In genomic region chr9:58055666-58056065, GRCm38 (mm10) we compare ENCODE assay signal across 17 mouse cellular contexts. TPM values are rescaled to one million over a fixed set of nuclear protein-coding genes. Genes with fewer than 3 reads are reported as not detected.
DNase-seq lines count a peak whose midpoint lies in the region; ATAC-seq and TF ChIP-seq lines count a peak whose summit lies in the region.
"Had no signal": no experiment of that assay in that cellular context is flagged by ENCODE, and none has a peak within 500 bp of the region (broad histone marks: within the 10 kb centered on the region; RNA-seq: fewer than 3 reads in every experiment).

No protein-coding gene starts in this region.

- TF ChIP-seq CTCF in brain, embryonic 14.5 days (IDR thresholded peaks at IDR 0.05; ENCODE audit: borderline replicate concordance, extremely low read depth, insufficient read depth, insufficient read length) = no peak
- TF ChIP-seq CTCF in hindbrain, postnatal 0 days (IDR thresholded peaks at IDR 0.05; ENCODE audit: low read depth) = no peak
- no peak for TF ChIP-seq CTCF in layer of hippocampus, adult 2 months (conservative IDR thresholded peaks at IDR 0.05)

- peaks cover 23% of the 10 kb centered on the region for H3K4me1 ChIP-seq in hindbrain, postnatal 0 days (ENCODE audit: insufficient read depth, low read length)

- DNase-seq in kidney, adult 18-20 months = peak; percentile 31
- DNase-seq in kidney, postnatal 4 days = no peak
- DNase-seq in MN1 (ENCODE audit: low spot score) = peak; percentile 45
- DNase-seq in brain, embryonic 14.5 days (ENCODE audit: low read depth) = peak; percentile 63
- no peak for DNase-seq in hindbrain, postnatal 0 days (ENCODE audit: low spot score)
- no peak for DNase-seq in layer of hippocampus, adult 2 months (ENCODE audit: low spot score in 2 of 2)
- DNase-seq in heart, adult 8-10 months (ENCODE audit: low spot score) = no peak
- DNase-seq: adrenal gland, postnatal 25 days; cerebellum, adult 9-11 months; layer of hippocampus, adult 9-11 months; lung, embryonic 14.5 days; spleen, adult 18-20 months had no signal

- H3K27ac ChIP-seq in hindbrain, postnatal 0 days = no peak overlapping the region
- no peak overlapping the region for H3K27ac ChIP-seq in layer of hippocampus, adult 2 months
- H3K27ac ChIP-seq: heart, embryonic 15.5 days; macrophage had no signal

- 0 out of 2 replicates have a peak, but pooled peaks cover 2% of the 10 kb centered on the region for H3K27me3 ChIP-seq in hindbrain, postnatal 0 days (ENCODE audit: insufficient read depth, low read length)

- no peak for TF ChIP-seq POLR2A in brain, embryonic 14.5 days (IDR thresholded peaks at IDR 0.05; ENCODE audit: borderline replicate concordance, extremely low read depth, insufficient read depth, insufficient read length, poor library complexity, severe bottlenecking)

- H3K9ac ChIP-seq in hindbrain, postnatal 0 days (replicated peaks; ENCODE audit: low read length) = no peak overlapping the region
- H3K9ac ChIP-seq: heart, embryonic 15.5 days; lung, embryonic 14.5 days had no signal

- no peaks in the 10 kb centered on the region for H3K9me3 ChIP-seq in hindbrain, postnatal 0 days (ENCODE audit: low read length)
- H3K9me3 ChIP-seq: G1E; heart, embryonic 15.5 days had no signal

- peak; percentile 52 for ATAC-seq in hindbrain, postnatal 0 days

- 55% methylated on average over 5 of the region's 5 CpGs for WGBS in hindbrain, postnatal 0 days

- H3K4me3 ChIP-seq in hindbrain, postnatal 0 days (ENCODE audit: low read length) = no peak overlapping the region
- no peak overlapping the region for H3K4me3 ChIP-seq in layer of hippocampus, adult 2 months
- H3K4me3 ChIP-seq: erythroblast, embryonic 14.5 days; heart, embryonic 15.5 days had no signal

- H3K36me3 ChIP-seq in hindbrain, postnatal 0 days (ENCODE audit: insufficient read depth, low read length) = no peaks in the 10 kb centered on the region
- H3K36me3 ChIP-seq: G1E; heart, embryonic 15.5 days had no signal

- no peak overlapping the region for H3K4me2 ChIP-seq in hindbrain, postnatal 0 days (ENCODE audit: low read depth, low read length)
- H3K4me2 ChIP-seq: heart, embryonic 15.5 days; lung, embryonic 14.5 days had no signal

RNA-seq across cellular contexts. Expression of gene Stra6, which starts 7.9 kb away (rescaled TPM):
- 14.2 and 18.6 TPM in 2 replicates for polyA plus RNA-seq in brain, embryonic 14.5 days (2012; rRNA removed)
- total RNA-seq in hindbrain, postnatal 0 days (2014; rRNA removed) = 16.0 and 19.2 TPM in 2 replicates
- polyA plus RNA-seq in hindbrain, postnatal 0 days (2015; fragmentation: Nextera tagmentation; extraction: Ambion mirVana) = 7.5 TPM in 2 replicates
- 10 to 100 TPM; 17.1 to 17.7 TPM for total RNA-seq in layer of hippocampus, adult 2 months (2021)
- 1 to 10 TPM in 1 of 4 experiments, under 1 TPM in 3; 0.50 to 1.5 (median 0.67) TPM for total RNA-seq in heart, adult 8-10 months (2022)
- total RNA-seq: liver, adult 2 months had no signal
- polyA plus RNA-seq: erythroblast, embryonic 14.5 days; G1E; liver, adult 2 months; macrophage had no signal

RNA-seq across cellular contexts. Expression of gene Cyp11a1, which starts 49.5 kb away (rescaled TPM):
- polyA plus RNA-seq in brain, embryonic 14.5 days (2012; rRNA removed) = 0.66 and 0.68 TPM in 2 replicates
- total RNA-seq in hindbrain, postnatal 0 days (2014; rRNA removed) = 4.1 and 4.3 TPM in 2 replicates
- polyA plus RNA-seq in hindbrain, postnatal 0 days (2015; fragmentation: Nextera tagmentation; extraction: Ambion mirVana) = 1.2 and 1.8 TPM in 2 replicates
- 1 to 10 TPM in 1 of 2 experiments, under 1 TPM in 1; 0.79 to 1.7 TPM for total RNA-seq in layer of hippocampus, adult 2 months (2021)
- under 1 TPM in 1 of 4 experiments, not detected in 3; 0.27 TPM for total RNA-seq in heart, adult 8-10 months (2022)
- total RNA-seq: liver, adult 2 months had no signal
- polyA plus RNA-seq: liver, adult 2 months; macrophage had no signal

Comparison
In these comparisons a context has a peak if more than half of its experiments do, and no peak if none do; other contexts are left out.
1. DNase-seq: peak in kidney, adult 18-20 months (single experiment), MN1 (single experiment) and brain, embryonic 14.5 days (single experiment); none in kidney, postnatal 4 days (0 of 2), hindbrain, postnatal 0 days (single experiment), layer of hippocampus, adult 2 months (0 of 2) and heart, adult 8-10 months (single experiment).